Mouse (Mus musculus) T-helper 1 cell (primary cell): Measurements from ENCODE around the gene Olfr395.
"Not testable (repeated sequence)": the region's sequence is repeated elsewhere in the genome, so short reads cannot be mapped to it uniquely, and the experiment has no call there.

Source experiments
- in situ Hi-C: fragments of 300-600 bp; cut with MboI, MseI; formaldehyde crosslinking; loops from one replicate; pipeline ENCODE4 v1.15.1; 2025; ENCODE audit warnings: high pct_unique_total_duplicates

Gene Olfr395

GRCm38 (mm10) chr11:73909199-73909598 is at the start of gene Olfr395:
Olfr395 (minus strand) TSS chr11:73909299.
- in situ Hi-C loops: not testable (repeated sequence)

GRCm38 (mm10) chr11:73936377-73936776 is 27.3 kb upstream of the Olfr395 start, which contains the start of gene Olfr23:
Olfr23 (plus strand) TSS chr11:73936677.
- in situ Hi-C loops: no loop called here

GRCm38 (mm10) chr11:73890671-73891070 is 18.4 kb downstream of the Olfr395 start, which contains the start of gene Olfr394:
Olfr394 (minus strand) TSS chr11:73890771.
- in situ Hi-C loops: no loop called here
